Mouse (Mus musculus) midbrain, embryonic 11.5 days (tissue): ENCODE measurements around the gene Olfr1352. TPM values are rescaled to one million over a fixed set of nuclear protein-coding genes. Genes with fewer than 3 reads are reported as not detected.
"Not testable (repeated sequence)": the region's sequence is repeated elsewhere in the genome, so short reads cannot be mapped to it uniquely, and the experiment has no call there.

Source experiments
- ATAC-seq: fragments of 200-750 bp; cut with Nextera tagmentation; 2 replicates; pipeline ENCODE4 v1.8.0; 2017; ENCODE audit warnings: moderate TSS enrichment, moderate library complexity; ENCODE audit not compliant: low FRiP score
- DNase-seq: peaks from one replicate; pipeline ENCODE4 v3.0.0; 2015; ENCODE audit warnings: low spot score; ENCODE audit errors: missing footprints
- H3K27ac ChIP-seq: fragments of 300-500 bp; sonication (generic); 2 replicates; pipeline ENCODE4 v1.5.1; 2014; ENCODE audit warnings: low read depth, low read length
- H3K27me3 ChIP-seq: fragments of 300-500 bp; sonication (generic); 2 replicates; pipeline ENCODE4 v1.6.1; 2014; ENCODE audit warnings: mild to moderate bottlenecking, low read length, moderate library complexity, mixed read lengths; ENCODE audit not compliant: control insufficient read depth, insufficient read depth
- H3K36me3 ChIP-seq: fragments of 300-500 bp; sonication (generic); 2 replicates; pipeline ENCODE4 v1.6.1; 2014; ENCODE audit warnings: mild to moderate bottlenecking, low read length, moderate library complexity, mixed read lengths; ENCODE audit not compliant: control insufficient read depth, insufficient read depth
- H3K4me1 ChIP-seq: fragments of 300-500 bp; sonication (generic); 2 replicates; pipeline ENCODE4 v1.6.1; 2014; ENCODE audit warnings: low read length; ENCODE audit not compliant: control insufficient read depth, insufficient read depth
- H3K4me2 ChIP-seq: fragments of 300-500 bp; sonication (generic); 2 replicates; pipeline ENCODE4 v1.6.1; 2014; ENCODE audit warnings: mild to moderate bottlenecking, moderate library complexity
- H3K4me3 ChIP-seq: fragments of 300-500 bp; sonication (generic); 2 replicates; pipeline ENCODE4 v1.5.1; 2014; ENCODE audit warnings: low read depth, low read length
- H3K9ac ChIP-seq: fragments of 300-500 bp; sonication (generic); 2 replicates; pipeline ENCODE4 v1.6.1; 2014; ENCODE audit warnings: low read length
- H3K9me3 ChIP-seq: fragments of 300-500 bp; sonication (generic); 2 replicates; pipeline ENCODE4 v1.6.1; 2016; ENCODE audit warnings: low read length; ENCODE audit not compliant: control insufficient read depth
- WGBS: fragments of 180-500 bp; shearing (Covaris S2); extraction: QIAGEN DNeasy Blood & Tissue Kit; methylation state at CpG from one replicate; pipeline ENCODE4 v1.1.7; 2014; 5-methylcytosine and 5-hydroxymethylcytosine counted together
- polyA plus RNA-seq: library from polyadenylated mRNA; unstranded; fragments of >200 nt; fragmentation: Nextera tagmentation; extraction: Ambion mirVana; gene quantifications from 2 replicates; pipeline ENCODE4 v1.2.1, GENCODE M21; 2014

Gene Olfr1352
- polyA plus RNA-seq, result not detected in 2 replicates

DNA sequence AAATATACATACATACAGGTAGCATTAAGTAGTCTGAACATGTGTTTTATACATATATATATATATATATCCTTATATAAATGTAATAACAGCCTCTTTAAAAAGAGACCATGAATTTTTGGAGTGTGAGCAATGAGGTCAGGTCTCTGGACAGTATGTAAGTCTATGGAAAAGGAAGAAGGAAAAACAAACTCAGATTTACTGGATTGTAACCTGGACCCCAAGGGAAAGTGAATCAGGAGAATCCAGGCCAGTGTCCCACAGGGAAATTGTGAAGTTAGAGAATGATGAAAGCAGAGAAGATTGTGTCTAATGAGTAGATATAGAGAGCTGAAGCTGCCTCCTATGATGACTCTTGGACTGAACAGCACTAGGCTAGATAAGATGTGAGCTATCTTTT, at the start of gene Olfr1352:
TSS of gene Olfr1352 (plus strand) at position 301 of the 400 bp plus-strand sequence.
- DNase-seq, result no peak
- no peak within 1 kb of the TSS for H3K9ac ChIP-seq

DNA sequence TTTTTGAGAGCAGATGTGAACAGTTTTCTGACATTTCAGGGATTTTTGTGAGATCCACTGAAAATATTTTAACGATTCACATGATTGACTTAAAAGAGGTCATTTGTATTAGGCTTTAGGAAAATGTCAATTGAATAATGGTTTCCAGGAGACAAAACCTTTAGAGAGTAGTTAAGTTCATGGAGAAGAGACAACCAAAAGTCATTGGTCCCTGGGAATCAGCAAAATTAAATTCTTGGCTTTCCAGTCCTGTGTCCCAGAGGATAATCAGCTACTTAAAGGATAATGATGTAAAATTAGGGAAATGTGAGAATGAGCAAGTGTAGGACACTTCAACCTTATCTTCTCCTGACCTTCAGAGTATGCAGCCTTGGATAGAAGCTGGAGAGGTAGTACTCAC, 30.5 kb upstream of the Olfr1352 start, which contains the start of gene Olfr8:
TSS of gene Olfr8 (plus strand) at position 301 of the 400 bp plus-strand sequence.
- H3K4me1 ChIP-seq, H3K4me3 ChIP-seq, H3K9ac ChIP-seq, ATAC-seq, H3K9me3 ChIP-seq, H3K27ac ChIP-seq, H3K36me3 ChIP-seq, DNase-seq, H3K27me3 ChIP-seq, H3K4me2 ChIP-seq: not testable (repeated sequence)
- WGBS, result 91% methylated on average over 1 of the region's 1 CpGs

More for the DNA sequence above, at the start of gene Olfr1352:
- no peak for ATAC-seq
- no peaks in the 10 kb centered on the region for H3K4me1 ChIP-seq
- no peak within 1 kb of the TSS for H3K4me2 ChIP-seq
- H3K36me3 ChIP-seq, result no peaks in the 10 kb centered on the region
- H3K4me3 ChIP-seq, result no peak within 1 kb of the TSS
- H3K27ac ChIP-seq, result no peak within 1 kb of the TSS
- no peaks in the 10 kb centered on the region for H3K9me3 ChIP-seq
- H3K27me3 ChIP-seq, result no peaks in the 10 kb centered on the region

DNA sequence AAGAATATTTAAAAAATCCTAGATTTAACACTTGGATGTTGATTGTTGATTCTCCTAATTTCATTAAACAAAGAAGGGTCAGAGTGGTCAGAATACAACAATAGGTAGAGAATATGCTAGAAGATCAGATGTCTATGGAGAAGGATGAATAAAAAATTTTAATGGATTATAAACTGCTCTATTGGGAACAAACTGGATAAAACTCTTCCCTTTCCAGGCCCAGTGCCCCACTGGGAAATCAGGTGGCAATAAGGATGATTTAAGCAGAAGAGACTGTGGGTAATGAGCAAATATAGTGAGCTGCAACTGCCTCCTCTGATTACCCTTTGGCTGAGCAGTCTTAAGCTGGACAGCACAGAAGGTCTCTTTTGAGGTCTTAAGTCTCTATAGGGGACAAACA, 17.8 kb upstream of the Olfr1352 start, which contains the start of gene Olfr1353:
TSS of gene Olfr1353 (plus strand) at position 301 of the 400 bp plus-strand sequence.
- not testable (repeated sequence) for ATAC-seq, H3K9me3 ChIP-seq, H3K27ac ChIP-seq, DNase-seq, H3K27me3 ChIP-seq, H3K4me2 ChIP-seq, H3K36me3 ChIP-seq, H3K4me1 ChIP-seq, H3K9ac ChIP-seq, H3K4me3 ChIP-seq

DNA sequence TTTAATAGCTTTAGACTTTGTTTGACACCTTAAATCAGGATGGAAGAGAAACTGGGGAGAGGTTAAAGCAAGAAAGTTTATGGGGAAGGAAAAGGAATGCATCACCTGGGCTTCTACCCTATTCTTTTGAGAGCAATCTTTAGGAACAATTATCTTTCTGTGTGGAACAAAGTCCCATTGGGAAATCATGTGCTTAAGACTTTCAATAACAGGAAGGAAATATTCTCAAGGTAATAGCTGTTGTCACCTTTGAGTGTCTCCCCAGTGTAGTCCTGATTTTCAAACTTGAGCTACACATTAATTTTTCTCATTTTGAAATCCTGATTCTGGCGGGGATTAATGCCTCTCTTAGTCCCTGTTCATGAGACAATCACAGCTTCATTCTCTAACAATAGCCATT, 31.3 kb downstream of the Olfr1352 start, which contains the start of gene Olfr1351:
TSS of gene Olfr1351 (plus strand) at position 301 of the 400 bp plus-strand sequence.
- WGBS, result 72% methylated on average over 1 of the region's 1 CpGs
- H3K4me3 ChIP-seq, result no peak within 1 kb of the TSS
- H3K9ac ChIP-seq, result no peak within 1 kb of the TSS
- H3K27ac ChIP-seq, result no peak within 1 kb of the TSS
- DNase-seq (no peak), ATAC-seq (no peak)
- H3K27me3 ChIP-seq, result no peaks in the 10 kb centered on the region
- H3K4me1 ChIP-seq, result no peaks in the 10 kb centered on the region
- no peaks in the 10 kb centered on the region for H3K9me3 ChIP-seq
- no peaks in the 10 kb centered on the region for H3K36me3 ChIP-seq
- H3K4me2 ChIP-seq, result no peak within 1 kb of the TSS

DNA sequence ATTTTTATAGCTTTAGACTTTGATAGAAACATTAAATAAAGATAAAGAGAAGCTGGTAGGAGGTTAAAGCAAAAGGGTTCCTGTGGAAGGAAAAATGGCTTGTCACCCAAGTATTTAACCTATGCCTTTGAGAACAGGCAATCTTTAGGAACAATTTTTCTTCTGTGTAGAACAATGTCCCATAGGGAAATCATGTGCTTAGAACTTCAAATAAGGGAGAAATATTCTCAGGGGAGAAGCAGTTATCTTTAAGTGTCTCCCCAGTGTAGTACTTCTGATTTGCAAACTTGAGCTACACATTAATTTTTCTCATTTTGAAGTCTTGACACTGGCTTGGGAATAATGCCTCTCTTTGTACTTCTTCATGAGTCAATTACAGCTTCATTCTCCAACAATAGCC, 47.6 kb downstream of the Olfr1352 start, which contains the start of gene Olfr57:
TSS of gene Olfr57 (plus strand) at position 301 of the 400 bp plus-strand sequence.
- ATAC-seq (no peak), DNase-seq (no peak)
- no peaks in the 10 kb centered on the region for H3K4me1 ChIP-seq
- no peaks in the 10 kb centered on the region for H3K36me3 ChIP-seq
- no peaks in the 10 kb centered on the region for H3K27me3 ChIP-seq
- no peak within 1 kb of the TSS for H3K27ac ChIP-seq
- H3K9me3 ChIP-seq, result no peaks in the 10 kb centered on the region
- no peak within 1 kb of the TSS for H3K4me3 ChIP-seq
- no peak within 1 kb of the TSS for H3K4me2 ChIP-seq
- H3K9ac ChIP-seq, result no peak within 1 kb of the TSS

Other genes with a start within 250 kb of the Olfr1352 start
- 0.10 and 0.21 TPM in 2 replicates for gene Ccdc105, start 228.0 kb upstream of the Olfr1352 start, polyA plus RNA-seq
- gene Slc1a6, start 200.6 kb upstream of the Olfr1352 start, polyA plus RNA-seq, result 1.1 TPM in 2 replicates
- not detected in 2 replicates for gene Olfr1356, start 128.9 kb upstream of the Olfr1352 start, polyA plus RNA-seq
- gene Olfr1355, start 105.5 kb upstream of the Olfr1352 start, polyA plus RNA-seq, result not detected in 2 replicates
- gene Olfr1354, start 67.9 kb upstream of the Olfr1352 start, polyA plus RNA-seq, result not detected in 2 replicates
- not detected in 2 replicates for gene Olfr8, start 30.4 kb upstream of the Olfr1352 start, polyA plus RNA-seq
- not detected in 2 replicates for gene Olfr1353, start 17.7 kb upstream of the Olfr1352 start, polyA plus RNA-seq
- not detected in 2 replicates for gene Olfr1351, start 31.4 kb downstream of the Olfr1352 start, polyA plus RNA-seq
- not detected in 2 replicates for gene Olfr57, start 47.7 kb downstream of the Olfr1352 start, polyA plus RNA-seq
- gene 2610008E11Rik, start 116.5 kb downstream of the Olfr1352 start, polyA plus RNA-seq, result 45.8 and 51.6 TPM in 2 replicates
- not detected in 2 replicates for gene Vmn2r80, start 167.7 kb downstream of the Olfr1352 start, polyA plus RNA-seq